Mouse (Mus musculus) hindbrain, embryonic 13.5 days (tissue): ENCODE results near the gene Nol4l. TPM values are rescaled to one million over a fixed set of nuclear protein-coding genes. Genes with fewer than 3 reads are reported as not detected.
A peak's percentile ranks its signal among the peaks of the same experiment; 100 is the strongest.

Experiments used
- ATAC-seq: fragments of 200-750 bp; cut with Nextera tagmentation; 2 replicates; pipeline ENCODE4 v1.8.0; 2017; ENCODE audit warnings: moderate TSS enrichment; ENCODE audit not compliant: low FRiP score
- H3K27ac ChIP-seq: fragments of 300-500 bp; sonication (generic); 2 replicates; pipeline ENCODE4 v1.5.1; 2015; ENCODE audit warnings: inconsistent platforms, mild to moderate bottlenecking, moderate library complexity
- H3K27me3 ChIP-seq: fragments of 300-500 bp; sonication (generic); 2 replicates; pipeline ENCODE4 v1.6.1; 2015; ENCODE audit warnings: mild to moderate bottlenecking, inconsistent platforms
- H3K36me3 ChIP-seq: fragments of 300-500 bp; sonication (generic); 2 replicates; pipeline ENCODE4 v1.6.1; 2015; ENCODE audit warnings: mild to moderate bottlenecking, inconsistent platforms
- H3K4me1 ChIP-seq: fragments of 300-500 bp; sonication (generic); replicated peaks from 2 replicates; pipeline ENCODE4 v1.6.1; 2015; ENCODE audit warnings: inconsistent platforms
- H3K4me2 ChIP-seq: fragments of 300-500 bp; sonication (generic); 2 replicates; pipeline ENCODE4 v1.6.1; 2015; ENCODE audit warnings: inconsistent platforms, mild to moderate bottlenecking, moderate library complexity
- H3K4me3 ChIP-seq: fragments of 300-500 bp; sonication (generic); 2 replicates; pipeline ENCODE4 v1.5.1; 2015; ENCODE audit warnings: mild to moderate bottlenecking, inconsistent platforms
- H3K9ac ChIP-seq: fragments of 300-500 bp; sonication (generic); 2 replicates; pipeline ENCODE4 v1.6.1; 2015; ENCODE audit warnings: mild to moderate bottlenecking, inconsistent platforms
- H3K9me3 ChIP-seq: fragments of 300-500 bp; sonication (generic); 2 replicates; pipeline ENCODE4 v1.6.1; 2016; ENCODE audit warnings: inconsistent platforms
- WGBS: fragments of 180-500 bp; shearing (Covaris S2); methylation state at CpG from one replicate; pipeline ENCODE4 v1.1.7; 2015; 5-methylcytosine and 5-hydroxymethylcytosine counted together
- polyA plus RNA-seq: library from polyadenylated mRNA; unstranded; fragments of >200 nt; fragmentation: Nextera tagmentation; extraction: Ambion mirVana; gene quantifications from 2 replicates; pipeline ENCODE4 v1.2.1, GENCODE M21; 2015

Nol4l gene
- polyA plus RNA-seq: 42.4 and 43.8 TPM in 2 replicates

DNA sequence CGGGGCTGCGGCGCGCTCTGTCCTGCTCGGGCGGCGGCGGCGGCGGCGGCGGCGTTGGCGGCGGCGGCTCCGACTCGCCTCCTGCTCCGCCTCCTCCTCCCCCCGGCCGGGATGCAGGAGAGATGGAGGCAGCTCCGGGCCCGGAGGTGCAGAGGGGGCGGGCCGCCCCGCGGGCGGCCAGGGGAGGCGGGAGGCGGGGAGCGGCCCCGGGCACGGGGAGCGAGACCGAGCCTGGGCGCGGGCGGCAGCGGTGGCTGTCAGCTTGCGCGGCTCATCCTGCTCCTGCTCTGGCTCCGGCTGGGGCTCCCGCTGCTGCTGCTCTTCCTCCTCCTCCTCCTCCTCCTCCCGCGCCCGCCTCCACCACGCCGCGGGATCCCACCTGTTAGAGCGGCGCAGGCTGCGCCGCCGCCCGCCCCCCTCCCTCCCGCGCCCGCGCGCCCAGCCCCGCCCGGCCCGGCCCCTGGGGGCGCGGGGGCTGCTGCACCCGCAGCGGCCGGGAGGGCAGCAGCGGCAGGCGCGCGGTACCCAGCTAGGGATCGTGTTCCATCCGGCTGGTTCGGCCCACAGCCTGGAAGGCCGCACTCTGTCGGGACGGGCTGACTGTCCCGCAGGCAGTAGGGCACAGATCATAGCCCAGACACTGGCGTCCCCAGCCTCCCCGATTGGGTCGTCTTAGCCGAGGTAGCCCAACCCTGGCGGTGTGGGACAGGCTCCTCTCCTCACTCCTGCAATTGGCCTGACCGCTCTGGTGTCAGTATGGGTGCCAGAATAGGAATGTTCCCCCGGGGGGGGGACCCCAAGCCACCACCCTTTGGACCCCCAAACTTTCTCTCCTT lies at the start of gene Nol4l:
Nol4l (minus strand) TSS at position 41 of the 836 bp plus-strand sequence.
- Histone ChIP-seq H3K4me3 (peak within 1 kb of the TSS; percentile 79), H3K9me3 (no peaks in the 10 kb centered on the region), H3K9ac (peak within 1 kb of the TSS; percentile 93), H3K36me3 (no peaks in the 10 kb centered on the region), H3K27me3 (peaks cover 8% of the 10 kb centered on the region; the same call in 1 of the 2 replicates), H3K27ac (peak within 1 kb of the TSS; percentile 95), H3K4me2 (peak within 1 kb of the TSS; percentile 88), H3K4me1 (peaks cover 41% of the 10 kb centered on the region)
- ATAC-seq: peak; percentile 34
- under 1% methylated on average over 21 of the region's 86 CpGs for WGBS

DNA sequence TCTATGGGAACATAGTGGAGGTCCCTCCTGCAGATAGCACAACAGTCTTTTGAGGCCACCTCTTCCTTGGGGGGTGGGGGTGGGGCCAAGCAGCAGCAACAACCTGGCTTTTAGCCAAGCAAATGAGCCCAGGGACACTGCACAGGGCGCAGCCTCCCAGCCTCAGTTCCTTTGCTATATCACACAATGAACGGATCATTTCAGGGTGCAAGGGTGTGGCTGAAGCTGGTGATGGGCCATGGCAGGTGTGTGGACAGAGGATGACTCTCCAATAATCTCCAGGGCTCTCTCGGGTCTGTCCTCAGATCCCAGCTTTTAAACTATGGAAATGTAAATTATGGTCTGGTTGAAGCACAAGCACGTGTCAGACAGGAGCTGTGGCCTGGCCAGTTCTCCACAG lies 47.4 kb upstream of the Nol4l start:
- Histone ChIP-seq H3K27ac (no peak overlapping the region), H3K4me3 (no peak overlapping the region), H3K9me3 (no peaks in the 10 kb centered on the region), H3K4me1 (peaks cover 12% of the 10 kb centered on the region), H3K9ac (no peak overlapping the region), H3K36me3 (no peaks in the 10 kb centered on the region), H3K27me3 (peaks cover 4% of the 10 kb centered on the region; the same call in 1 of the 2 replicates), H3K4me2 (no peak overlapping the region)
- 33% methylated on average over 4 of the region's 4 CpGs for WGBS
- ATAC-seq: no peak

DNA sequence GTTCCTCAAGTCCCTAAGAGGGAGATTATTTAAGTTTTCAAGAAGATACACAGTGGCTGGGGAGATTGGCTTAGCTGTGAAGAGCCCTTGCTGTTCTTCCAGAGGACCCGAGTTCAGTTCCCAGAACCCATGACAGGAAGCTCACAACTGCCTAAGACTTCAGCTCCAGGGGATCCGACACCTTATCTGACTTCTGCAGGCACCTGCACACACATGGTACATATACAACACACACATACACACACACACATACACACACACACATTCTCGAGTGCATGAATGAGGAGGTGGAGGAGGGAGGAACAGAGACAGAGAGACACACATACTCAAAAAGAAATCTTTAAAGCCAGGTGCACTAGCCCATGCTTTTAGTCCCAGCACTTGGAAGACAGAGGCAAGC lies 46.4 kb upstream of the Nol4l start:
- WGBS: 79% methylated on average over 3 of the region's 3 CpGs
- ATAC-seq: no peak
- no peaks in the 10 kb centered on the region for H3K36me3 ChIP-seq

DNA sequence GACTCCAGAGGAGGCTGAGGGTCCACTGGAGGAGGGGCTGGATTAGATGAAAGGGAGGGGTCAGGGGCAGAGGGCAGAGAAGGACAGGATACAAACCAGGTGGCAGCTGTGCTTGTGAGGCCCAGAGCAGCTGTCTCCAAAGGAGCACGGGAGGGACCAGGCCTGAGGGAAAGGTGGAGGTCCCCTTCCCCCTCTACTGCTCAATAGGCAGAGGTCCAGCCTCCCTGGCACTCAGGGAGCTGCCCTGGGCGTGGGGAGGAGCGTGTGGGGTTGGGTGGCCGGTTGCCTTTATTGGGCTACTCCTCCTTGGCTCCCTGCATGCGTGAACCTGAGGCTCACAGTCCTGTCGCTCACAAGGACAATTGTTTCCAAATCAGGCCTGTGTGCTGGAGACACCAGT lies 45.8 kb upstream of the Nol4l start:
- no peaks in the 10 kb centered on the region for H3K36me3 ChIP-seq
- no peak for ATAC-seq
- H3K4me3 ChIP-seq: no peak overlapping the region

More for the DNA sequence above, 46.4 kb upstream of the Nol4l start:
- H3K9me3 ChIP-seq: no peaks in the 10 kb centered on the region
- peaks cover 12% of the 10 kb centered on the region for H3K4me1 ChIP-seq
- no peak overlapping the region for H3K4me2 ChIP-seq
- H3K27me3 ChIP-seq: no peaks in the 10 kb centered on the region
- no peak overlapping the region for H3K4me3 ChIP-seq
- no peak overlapping the region for H3K9ac ChIP-seq
- H3K27ac ChIP-seq: no peak overlapping the region

DNA sequence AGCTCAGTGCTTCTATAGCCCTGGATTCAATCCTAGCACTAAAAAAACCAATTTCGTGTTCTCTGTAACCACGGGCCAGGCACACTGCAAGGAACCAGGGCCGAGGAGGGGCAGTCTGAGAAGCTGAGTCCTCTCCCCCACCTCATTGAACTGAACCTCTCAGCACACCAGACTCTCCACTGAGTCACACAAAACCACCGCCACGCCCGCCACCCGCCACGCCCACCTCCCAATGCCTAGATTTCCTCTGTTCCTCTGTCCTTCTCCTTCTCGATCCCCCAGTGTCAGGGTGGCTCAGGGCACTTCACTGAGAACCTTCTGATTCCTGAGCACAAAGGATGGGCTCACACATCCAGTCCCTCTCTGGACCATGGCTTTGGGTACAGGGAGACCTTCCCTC lies 43.3 kb upstream of the Nol4l start:
- Histone ChIP-seq H3K4me1 (peaks cover 12% of the 10 kb centered on the region), H3K9me3 (no peaks in the 10 kb centered on the region), H3K9ac (no peak overlapping the region), H3K4me3 (no peak overlapping the region), H3K4me2 (no peak overlapping the region), H3K27me3 (no peaks in the 10 kb centered on the region), H3K36me3 (no peaks in the 10 kb centered on the region), H3K27ac (no peak overlapping the region)
- no peak for ATAC-seq
- WGBS: 84% methylated on average over 9 of the region's 9 CpGs

More for the DNA sequence above, 45.8 kb upstream of the Nol4l start:
- Histone ChIP-seq H3K4me1 (peaks cover 12% of the 10 kb centered on the region), H3K27me3 (no peaks in the 10 kb centered on the region), H3K9ac (no peak overlapping the region), H3K27ac (no peak overlapping the region), H3K4me2 (no peak overlapping the region), H3K9me3 (no peaks in the 10 kb centered on the region)
- 57% methylated on average over 6 of the region's 6 CpGs for WGBS

DNA sequence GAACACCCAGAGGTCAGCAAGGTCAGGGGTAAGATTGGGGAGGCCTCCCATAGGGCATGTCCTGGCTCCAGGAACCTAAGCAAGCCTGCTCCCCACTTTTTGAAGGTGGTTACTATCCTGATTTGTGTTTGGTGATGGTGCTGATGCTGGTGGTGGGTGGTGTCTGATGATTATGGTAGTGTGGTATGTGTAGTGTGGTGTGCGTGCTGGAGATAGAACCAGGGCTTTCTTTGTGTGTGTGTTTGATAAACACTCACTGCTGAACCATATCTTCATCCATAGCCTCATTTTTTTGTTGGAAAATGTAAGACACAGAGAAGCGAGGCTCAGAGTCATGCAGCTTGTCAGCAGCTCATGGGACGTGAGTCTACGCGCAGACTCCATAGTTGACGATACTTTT lies 38.8 kb upstream of the Nol4l start:
- 94% methylated on average over 6 of the region's 6 CpGs for WGBS
- H3K36me3 ChIP-seq: no peaks in the 10 kb centered on the region

DNA sequence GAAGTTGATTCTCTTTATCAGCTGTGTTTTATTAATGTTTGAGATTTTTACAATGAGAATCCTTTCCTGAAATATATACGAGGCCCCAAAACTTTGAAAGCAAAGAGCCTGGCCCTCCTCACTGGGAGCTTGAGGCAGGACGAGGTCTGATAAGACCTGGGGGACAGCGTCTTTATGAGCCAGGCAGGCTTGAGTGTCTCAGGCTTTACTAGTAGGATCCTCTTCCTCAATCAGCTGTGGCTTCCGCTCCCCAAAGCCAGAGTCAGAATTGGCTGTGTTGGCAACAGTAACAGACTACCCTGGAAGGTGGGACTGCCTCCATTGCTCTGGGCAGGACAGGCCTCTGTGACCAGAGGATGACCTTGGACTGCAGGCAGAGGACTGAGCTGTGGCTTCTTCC lies 38.2 kb upstream of the Nol4l start:
- H3K27me3 ChIP-seq: 0 out of 2 replicates have a peak, but pooled peaks cover 3% of the 10 kb centered on the region
- no peaks in the 10 kb centered on the region for H3K36me3 ChIP-seq
- H3K9ac ChIP-seq: no peak overlapping the region
- WGBS: 84% methylated on average over 4 of the region's 4 CpGs
- no peaks in the 10 kb centered on the region for H3K4me1 ChIP-seq
- no peak for ATAC-seq
- H3K27ac ChIP-seq: no peak overlapping the region
- no peaks in the 10 kb centered on the region for H3K9me3 ChIP-seq
- no peak overlapping the region for H3K4me3 ChIP-seq
- no peak overlapping the region for H3K4me2 ChIP-seq

More for the DNA sequence above, 38.8 kb upstream of the Nol4l start:
- H3K4me3 ChIP-seq: no peak overlapping the region
- no peaks in the 10 kb centered on the region for H3K4me1 ChIP-seq
- H3K27me3 ChIP-seq: 0 out of 2 replicates have a peak, but pooled peaks cover under 1% of the 10 kb centered on the region
- H3K9ac ChIP-seq: no peak overlapping the region
- no peaks in the 10 kb centered on the region for H3K9me3 ChIP-seq
- ATAC-seq: no peak
- no peak overlapping the region for H3K4me2 ChIP-seq
- no peak overlapping the region for H3K27ac ChIP-seq

DNA sequence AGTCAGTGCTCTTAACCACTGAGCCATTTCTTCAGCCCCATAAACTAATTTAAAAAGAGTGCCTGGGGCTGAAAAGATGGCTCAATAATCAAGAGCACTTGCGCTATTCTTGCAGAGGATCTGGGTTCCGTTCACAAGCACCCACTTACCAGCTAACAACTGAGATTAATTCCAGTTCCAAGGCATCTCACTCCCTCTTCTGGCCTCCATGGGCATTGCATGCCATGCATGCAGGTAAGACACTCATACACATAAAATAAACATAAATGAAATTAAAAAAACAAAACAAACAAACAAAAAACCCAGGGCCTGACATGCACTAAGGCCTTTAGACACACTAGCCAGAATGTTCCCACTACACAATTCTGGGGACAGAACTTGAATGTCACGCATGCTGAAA lies 34.6 kb upstream of the Nol4l start:
- Histone ChIP-seq H3K36me3 (no peaks in the 10 kb centered on the region), H3K4me3 (no peak overlapping the region), H3K9ac (no peak overlapping the region), H3K4me2 (no peak overlapping the region), H3K4me1 (peaks cover 28% of the 10 kb centered on the region), H3K27ac (no peak overlapping the region), H3K9me3 (no peaks in the 10 kb centered on the region), H3K27me3 (0 out of 2 replicates have a peak, but pooled peaks cover 3% of the 10 kb centered on the region)
- 84% methylated on average over 3 of the region's 3 CpGs for WGBS
- ATAC-seq: no peak

DNA sequence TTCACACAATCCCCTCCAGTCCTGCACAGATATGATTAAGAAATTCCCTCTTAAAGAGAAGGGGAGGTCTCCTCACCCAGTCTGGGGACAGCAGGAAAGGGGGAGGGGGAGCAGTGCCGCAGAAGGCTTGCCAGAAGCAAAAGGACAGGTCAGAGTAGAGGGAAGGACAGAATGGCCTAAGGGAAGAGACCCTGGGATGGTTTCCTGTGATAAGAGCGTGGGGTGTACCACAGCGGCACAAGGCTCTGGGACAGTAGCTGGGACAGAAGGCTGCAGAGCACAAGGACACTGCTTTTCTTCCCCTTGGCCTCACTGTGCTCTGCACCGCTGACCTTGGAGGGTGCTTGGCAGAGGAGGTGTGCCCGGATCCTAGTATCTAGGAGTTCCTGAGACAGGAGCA lies 31.8 kb upstream of the Nol4l start:
- WGBS: 29% methylated on average over 5 of the region's 5 CpGs
- H3K27me3 ChIP-seq: 0 out of 2 replicates have a peak, but pooled peaks cover 3% of the 10 kb centered on the region
- peak overlapping the region; percentile 45 for H3K4me2 ChIP-seq
- H3K4me1 ChIP-seq: peaks cover 31% of the 10 kb centered on the region
- no peak overlapping the region for H3K4me3 ChIP-seq
- no peaks in the 10 kb centered on the region for H3K36me3 ChIP-seq
- H3K27ac ChIP-seq: peak overlapping the region; percentile 72
- ATAC-seq: no peak; the same call in 1 of the 2 replicates
- no peaks in the 10 kb centered on the region for H3K9me3 ChIP-seq
- peak overlapping the region; percentile 56; the same call in 1 of the 2 replicates for H3K9ac ChIP-seq

DNA sequence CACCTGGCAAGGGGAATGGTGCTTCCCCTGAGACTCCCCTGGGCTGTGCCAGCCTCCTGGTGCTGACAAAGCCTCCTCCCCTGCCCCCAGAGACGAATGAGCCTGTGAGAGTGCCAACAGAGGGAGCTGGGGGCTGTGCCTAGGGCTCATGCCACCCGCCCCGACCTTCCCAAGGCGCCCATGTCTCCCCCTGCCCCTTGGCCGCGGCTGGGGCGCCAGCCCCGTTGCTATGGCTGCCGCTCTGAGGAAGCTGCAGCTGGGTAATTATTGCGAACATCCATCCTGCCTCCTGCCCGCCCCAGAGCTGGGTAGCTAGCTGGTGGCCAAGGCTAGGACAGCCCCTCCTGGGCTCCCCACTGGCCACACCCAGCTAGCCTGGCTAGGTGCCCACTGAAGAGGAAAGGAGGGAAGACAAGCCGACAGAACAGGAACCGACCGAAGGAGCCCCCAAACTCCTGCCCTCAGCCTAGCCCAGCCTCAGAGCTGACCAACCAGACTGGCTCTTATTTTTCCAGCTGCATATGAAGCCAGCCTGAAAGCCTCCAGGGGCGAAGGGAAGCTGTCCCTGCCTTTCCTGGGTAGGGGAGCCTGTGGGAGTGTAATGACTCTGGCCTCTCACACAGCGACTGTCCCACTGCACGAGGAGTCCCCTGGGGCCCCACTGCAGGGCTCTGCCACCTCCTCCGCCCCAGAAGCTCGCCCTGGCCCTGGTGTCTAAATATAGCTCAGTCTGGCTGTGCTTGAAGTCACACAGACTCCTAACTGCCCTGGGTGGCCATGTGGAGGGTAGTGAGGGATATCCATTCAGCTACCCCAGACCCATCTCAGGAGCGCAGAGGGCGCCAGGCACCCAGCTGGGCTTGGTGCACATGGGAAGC lies 31.1 kb upstream of the Nol4l start:
- no peaks in the 10 kb centered on the region for H3K36me3 ChIP-seq
- H3K9me3 ChIP-seq: no peaks in the 10 kb centered on the region
- peak overlapping the region; percentile 45 for H3K4me2 ChIP-seq
- H3K9ac ChIP-seq: peak overlapping the region; percentile 56
- H3K27ac ChIP-seq: peak overlapping the region; percentile 72
- H3K27me3 ChIP-seq: 0 out of 2 replicates have a peak, but pooled peaks cover 3% of the 10 kb centered on the region
- ATAC-seq: peak; percentile 82
- peaks cover 34% of the 10 kb centered on the region for H3K4me1 ChIP-seq
- WGBS: 5% methylated on average over 19 of the region's 21 CpGs
- H3K4me3 ChIP-seq: peak overlapping the region; percentile 18; the same call in 1 of the 2 replicates

DNA sequence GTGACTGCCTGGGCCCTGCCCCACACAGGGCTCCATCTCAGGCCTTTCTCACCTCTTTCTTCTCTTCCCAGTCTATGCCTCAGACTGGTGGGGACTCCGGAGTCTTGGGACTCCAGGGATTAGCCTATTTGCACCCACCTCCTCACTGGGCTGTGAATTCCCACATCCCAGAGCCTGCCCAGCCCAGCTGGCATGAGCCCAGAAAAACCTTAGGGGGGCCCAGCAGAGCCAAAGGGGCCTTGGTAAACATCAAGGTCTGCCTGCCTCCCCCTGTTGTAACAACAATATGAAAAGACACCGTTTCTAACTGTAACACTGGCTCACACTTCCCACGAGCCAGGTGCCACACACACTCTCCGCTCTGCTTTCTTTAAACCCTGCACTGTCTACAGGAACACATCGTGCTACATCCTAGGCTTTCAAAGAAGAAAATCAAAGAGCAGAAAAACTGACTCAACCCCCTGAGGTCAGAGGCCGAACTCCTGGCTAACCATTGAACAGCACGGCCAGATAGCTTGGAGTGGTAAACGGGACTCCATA lies 29.9 kb upstream of the Nol4l start:
- Histone ChIP-seq H3K27ac (no peak overlapping the region), H3K36me3 (no peaks in the 10 kb centered on the region), H3K9ac (no peak overlapping the region), H3K4me2 (no peak overlapping the region), H3K4me3 (no peak overlapping the region), H3K9me3 (no peaks in the 10 kb centered on the region), H3K27me3 (0 out of 2 replicates have a peak, but pooled peaks cover 3% of the 10 kb centered on the region), H3K4me1 (peaks cover 34% of the 10 kb centered on the region)
- 50% methylated on average over 8 of the region's 8 CpGs for WGBS
- ATAC-seq: no peak

DNA sequence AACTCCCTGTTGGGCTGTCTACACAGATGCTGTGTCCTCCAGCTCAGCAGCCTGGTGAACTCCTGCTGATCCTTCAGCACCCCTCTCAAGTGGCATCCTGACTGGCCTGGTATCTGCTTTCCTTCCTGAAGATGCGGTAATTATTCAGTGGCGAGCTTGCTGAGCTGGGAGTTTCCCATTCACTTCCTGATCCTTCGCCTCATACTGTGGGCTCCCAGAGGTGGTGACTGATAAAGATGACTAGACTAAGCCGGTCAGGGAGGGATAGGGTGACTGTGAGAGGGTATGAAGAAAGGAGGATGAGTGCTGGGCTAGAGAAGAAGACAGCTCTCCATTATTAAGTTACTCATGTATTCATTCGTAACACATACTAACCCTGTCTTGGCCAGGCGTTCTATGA lies 28.7 kb upstream of the Nol4l start:
- Histone ChIP-seq H3K4me2 (no peak overlapping the region), H3K27me3 (0 out of 2 replicates have a peak, but pooled peaks cover 2% of the 10 kb centered on the region), H3K4me3 (no peak overlapping the region), H3K9me3 (no peaks in the 10 kb centered on the region), H3K27ac (no peak overlapping the region), H3K9ac (no peak overlapping the region), H3K36me3 (no peaks in the 10 kb centered on the region), H3K4me1 (peaks cover 34% of the 10 kb centered on the region)
- 68% methylated on average over 6 of the region's 6 CpGs for WGBS
- no peak for ATAC-seq
